Mouse (Mus musculus): ENCODE measurements around the gene Rhbdd1. TPM values are rescaled to one million over a fixed set of nuclear protein-coding genes. Genes with fewer than 3 reads are reported as not detected.

The Rhbdd1 gene
- polyA plus RNA-seq, 1 experiment: 13.7 TPM

GRCm38 (mm10) chr1:82432919-82433648 is 116.8 kb downstream of the Rhbdd1 start:
- no peak for DNase-seq (ENCODE audit: low read depth)

- DNase-seq (ENCODE audit: low read depth): no peak
Measured at GRCm38 (mm10) chr1:82433649-82434005, 117.4 kb downstream of the Rhbdd1 start.

DNA sequence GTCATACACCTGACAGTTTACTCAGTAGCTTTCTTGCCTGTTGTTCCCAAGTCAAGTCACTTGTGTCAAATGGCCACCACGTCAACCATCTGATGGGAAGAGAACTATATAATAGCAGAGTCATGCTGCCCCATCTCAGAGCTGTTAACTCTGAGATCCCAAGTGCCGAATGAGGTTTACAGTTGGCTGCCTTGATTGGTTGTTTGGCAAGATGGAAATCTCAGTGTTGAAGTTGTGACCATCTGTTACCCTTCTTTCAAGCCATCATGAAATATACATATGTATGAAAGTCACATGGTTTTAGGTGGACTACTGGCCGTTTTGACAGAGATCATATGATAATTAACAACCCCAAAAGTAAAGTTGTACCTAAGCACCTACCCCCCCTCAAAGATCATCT is 121.0 kb downstream of the Rhbdd1 start:
- DNase-seq (ENCODE audit: low read depth): no peak

DNA sequence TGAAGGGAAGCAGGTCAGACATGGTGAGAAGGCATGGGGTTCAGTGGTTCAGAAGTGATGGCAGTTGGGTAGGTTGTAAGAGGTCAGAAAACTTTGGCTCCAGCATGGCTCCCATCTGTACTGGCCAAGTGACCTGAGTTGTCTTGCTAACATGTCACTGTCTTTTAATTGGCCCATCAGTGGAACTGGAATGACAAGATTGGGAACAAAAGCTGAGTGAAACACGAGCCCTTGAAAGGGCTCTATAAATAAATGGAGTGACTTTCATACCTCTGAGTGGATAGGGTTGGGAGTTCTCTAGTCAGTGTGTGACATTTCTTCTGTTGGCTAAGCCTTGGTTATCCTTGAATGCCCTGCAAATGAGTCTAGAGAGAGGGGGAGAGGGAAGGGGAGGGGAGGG is 123.9 kb downstream of the Rhbdd1 start:
- DNase-seq (ENCODE audit: low read depth): no peak

DNA sequence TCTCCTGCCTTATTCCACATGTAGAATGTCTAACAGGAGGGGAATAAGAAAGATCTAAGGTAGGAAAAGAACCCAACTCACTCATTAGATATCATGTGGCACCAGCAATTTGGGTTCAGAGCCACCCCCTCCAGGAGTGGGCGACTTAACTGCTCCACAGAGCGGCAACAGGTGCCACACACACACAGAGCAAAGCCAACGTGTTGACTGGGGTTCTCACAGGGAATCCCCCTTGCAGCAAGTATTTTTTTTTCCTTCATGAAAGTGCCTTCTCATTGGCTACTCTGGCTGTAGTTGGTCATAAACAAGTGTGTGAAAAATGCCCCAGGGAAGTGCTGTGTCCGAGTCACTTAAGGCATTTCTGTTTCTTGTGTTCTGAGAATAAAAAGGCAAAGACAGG is 127.3 kb downstream of the Rhbdd1 start:
- no peak for DNase-seq (ENCODE audit: low read depth)

DNA sequence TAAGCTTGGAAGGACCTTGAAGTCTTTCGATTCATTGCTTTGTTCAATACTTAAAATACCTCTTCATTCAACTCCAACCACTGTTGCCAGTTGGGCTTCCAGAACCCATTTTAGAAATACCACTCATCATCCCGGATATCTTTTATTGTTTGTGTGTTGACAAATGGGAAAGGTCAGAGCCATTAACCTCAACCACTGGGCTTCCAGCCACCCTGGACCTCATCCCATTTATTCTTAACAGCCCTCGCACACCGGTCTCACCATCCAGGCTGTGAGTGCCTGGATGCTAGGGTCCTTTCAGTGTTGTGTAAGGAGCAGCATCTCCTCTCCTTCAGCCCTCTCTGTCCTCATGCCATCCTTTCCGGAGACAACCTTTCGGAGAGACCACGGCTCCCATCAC is 129.8 kb downstream of the Rhbdd1 start:
- no peak for DNase-seq (ENCODE audit: low read depth)

DNA sequence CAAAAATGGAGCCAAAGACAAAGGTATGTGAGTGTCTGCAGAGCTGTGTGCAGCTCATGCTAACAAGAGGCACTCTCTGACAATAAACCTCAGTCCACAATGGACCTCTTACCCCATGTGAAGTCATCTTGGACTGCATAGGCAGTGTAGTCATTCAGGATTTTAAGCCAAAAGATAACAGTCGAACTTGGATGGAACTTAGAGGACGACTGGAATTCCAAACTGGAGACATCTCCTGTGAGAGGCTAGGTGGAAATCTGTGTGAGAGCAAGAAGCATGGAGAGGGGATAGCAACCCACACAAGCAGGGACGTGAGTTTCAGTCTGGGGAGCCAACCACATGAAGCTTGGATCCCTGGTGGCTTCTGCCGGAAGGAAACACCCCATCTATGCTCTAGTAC is 133.6 kb downstream of the Rhbdd1 start:
- no peak for DNase-seq (ENCODE audit: low read depth)

- DNase-seq (ENCODE audit: low read depth): no peak
Measured at GRCm38 (mm10) chr1:82451927-82452651, 135.8 kb downstream of the Rhbdd1 start.

GRCm38 (mm10) chr1:82454031-82454430 is 137.8 kb downstream of the Rhbdd1 start:
- DNase-seq (ENCODE audit: low read depth): no peak

- no peak for DNase-seq (ENCODE audit: low read depth)
Measured at GRCm38 (mm10) chr1:82459350-82459749, 143.1 kb downstream of the Rhbdd1 start.

- no peak for DNase-seq (ENCODE audit: low read depth)
Measured at GRCm38 (mm10) chr1:82459926-82460325, 143.7 kb downstream of the Rhbdd1 start.

- DNase-seq (ENCODE audit: low read depth): no peak
Measured at GRCm38 (mm10) chr1:82461041-82461440, 144.8 kb downstream of the Rhbdd1 start.

DNA sequence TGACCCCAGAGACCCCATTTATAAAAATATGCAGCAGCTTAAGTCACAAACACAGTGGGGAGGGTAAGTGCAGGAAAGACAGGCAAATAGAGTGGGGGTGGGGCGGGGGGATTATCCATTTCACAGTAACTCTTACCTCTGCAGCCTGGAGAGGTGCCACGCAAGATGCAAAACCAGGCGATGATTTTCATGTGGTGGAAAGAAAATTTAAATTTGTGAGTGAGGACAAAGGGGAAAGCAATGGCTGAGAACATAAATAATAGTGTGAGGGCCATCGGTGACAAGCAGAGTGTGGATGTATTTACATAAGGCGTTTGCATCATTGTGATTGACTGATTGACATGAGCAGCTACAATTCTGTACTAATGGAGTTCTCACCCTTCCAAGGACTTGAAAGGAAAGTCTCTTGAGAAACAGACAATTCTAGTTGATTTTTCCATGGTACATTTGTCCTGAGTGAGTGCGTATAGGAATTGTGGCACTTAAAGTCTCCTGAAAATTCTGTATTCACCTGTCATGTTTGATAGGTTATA is 149.1 kb downstream of the Rhbdd1 start:
- DNase-seq (ENCODE audit: low read depth): no peak

DNA sequence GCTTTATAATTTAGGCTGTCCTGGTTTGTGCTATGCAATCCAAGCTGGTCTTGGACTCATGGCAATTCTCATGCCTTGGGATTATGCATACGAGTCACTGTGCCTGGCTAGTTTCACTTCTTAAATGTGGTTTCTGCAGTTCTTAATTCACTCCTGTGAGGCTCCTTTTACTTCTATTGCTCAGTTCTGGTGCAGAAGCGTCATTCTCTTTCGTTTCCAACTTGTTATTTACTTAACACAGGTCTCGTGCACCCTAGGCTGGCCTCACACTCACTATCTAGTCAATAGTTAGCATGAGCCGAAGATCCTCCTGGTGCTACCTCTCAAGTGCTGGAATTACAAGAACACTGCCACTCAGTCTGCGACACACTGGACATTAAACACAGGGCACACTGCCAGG is 152.6 kb downstream of the Rhbdd1 start:
- no peak for DNase-seq (ENCODE audit: low read depth)

DNA sequence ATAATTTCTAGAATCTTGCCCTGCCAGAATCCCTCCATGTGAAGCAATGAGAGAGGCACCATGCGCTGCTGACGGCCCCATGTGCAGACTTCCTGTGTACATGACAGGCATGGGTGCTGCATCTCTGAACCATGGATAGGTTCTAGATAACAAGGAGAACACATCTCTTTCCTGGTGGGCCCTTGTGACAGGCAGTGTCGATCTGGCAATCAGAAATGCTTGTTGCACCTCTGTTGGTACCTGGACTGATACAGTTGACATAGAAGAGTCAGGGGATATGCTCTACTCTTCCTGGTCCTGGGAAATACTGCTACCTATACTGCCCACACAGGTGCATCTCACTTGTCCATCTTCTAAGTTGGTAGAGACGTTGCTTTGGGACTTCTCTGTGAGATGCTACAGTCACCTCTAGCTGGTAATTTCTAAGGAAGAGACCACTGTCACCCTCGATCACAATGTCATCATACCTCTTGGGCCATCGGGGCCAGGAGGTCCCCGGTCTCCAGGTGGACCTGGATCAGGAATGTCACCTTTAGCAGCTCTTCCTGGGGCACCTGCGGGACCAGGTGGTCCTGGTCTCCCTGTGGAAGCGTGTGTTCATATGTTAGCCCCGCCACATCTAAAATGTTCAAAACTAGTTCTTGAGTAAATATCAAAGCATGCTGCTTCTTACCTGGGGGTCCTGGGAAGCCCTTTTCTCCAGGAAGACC is 154.4 kb downstream of the Rhbdd1 start:
- DNase-seq (ENCODE audit: low read depth): no peak

DNA sequence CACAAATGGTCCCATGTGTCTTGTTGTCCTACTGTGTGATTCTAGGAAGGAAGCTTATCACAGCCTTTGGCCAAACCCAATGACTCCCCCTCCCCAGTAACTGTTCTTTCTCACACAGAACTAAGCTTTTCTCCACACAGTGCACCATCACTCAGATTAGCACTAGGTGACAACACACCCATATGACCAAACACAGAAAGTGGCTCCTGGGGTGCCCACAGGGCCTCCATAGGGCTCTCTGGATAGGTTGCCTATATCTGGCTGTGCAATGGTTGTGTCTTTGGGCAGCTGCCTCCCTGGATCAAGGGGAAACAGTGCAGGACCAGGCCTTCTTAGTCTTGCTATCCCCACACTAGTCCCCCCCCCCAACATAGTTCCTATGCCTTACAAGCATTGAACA is 157.2 kb downstream of the Rhbdd1 start:
- DNase-seq (ENCODE audit: low read depth): no peak

GRCm38 (mm10) chr1:82474461-82474961 is 158.3 kb downstream of the Rhbdd1 start:
- DNase-seq (ENCODE audit: low read depth): no peak

DNA sequence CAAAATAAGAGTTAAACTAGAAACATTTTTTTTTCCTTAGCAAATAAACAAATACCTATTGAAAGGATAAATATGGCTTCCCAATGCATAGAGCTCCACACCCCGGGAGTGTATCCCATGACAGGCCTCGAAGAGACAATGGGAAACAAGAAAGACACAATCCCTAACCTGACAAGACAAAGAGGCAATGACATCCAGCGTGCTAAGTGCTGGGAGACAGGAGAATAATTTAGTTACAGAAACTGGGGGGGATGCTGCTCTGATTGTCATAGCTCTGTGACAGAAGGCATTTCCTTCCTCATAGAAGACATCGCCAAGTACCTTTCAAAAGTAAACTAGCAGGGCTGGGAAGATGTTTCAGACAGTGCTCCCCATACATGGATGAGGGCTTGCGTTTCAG is 159.0 kb downstream of the Rhbdd1 start:
- no peak for DNase-seq (ENCODE audit: low read depth)

DNA sequence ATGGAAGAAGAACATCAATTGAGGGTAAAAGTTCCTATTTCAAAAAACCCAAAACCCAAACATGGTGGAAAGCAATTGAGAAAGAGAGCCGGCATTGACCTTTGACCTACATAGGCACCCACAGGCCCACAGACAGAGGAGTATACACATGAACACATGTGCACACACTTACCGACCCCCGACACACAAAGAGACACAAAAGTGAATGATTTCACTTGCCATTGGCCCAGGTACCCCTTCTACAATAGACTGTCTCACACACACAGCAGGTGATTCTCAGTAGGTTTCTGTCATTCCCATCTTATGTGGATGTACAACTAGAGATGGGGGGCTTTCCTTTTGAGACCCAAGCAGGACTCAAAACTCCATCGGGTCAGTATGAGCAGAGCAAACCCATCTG is 159.6 kb downstream of the Rhbdd1 start:
- DNase-seq (ENCODE audit: low read depth): no peak

DNA sequence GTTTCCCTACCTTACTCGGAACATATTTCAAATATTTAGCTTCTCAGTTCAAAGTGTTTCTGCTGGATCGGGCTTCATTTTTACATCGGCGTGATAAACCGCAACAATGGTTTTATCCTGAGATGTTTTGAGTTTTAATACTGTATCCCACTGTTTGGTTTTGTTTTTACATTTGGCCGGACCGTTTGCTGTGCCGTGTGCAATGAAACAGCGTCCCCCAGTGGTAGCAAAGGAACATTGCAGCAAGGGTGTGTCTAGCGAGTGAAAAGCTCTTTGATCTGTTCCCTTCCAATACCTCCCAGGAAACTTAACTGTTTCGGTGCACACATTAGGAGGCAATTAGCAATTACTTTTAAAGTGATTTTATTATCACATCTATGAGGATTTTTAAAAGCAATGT is 160.0 kb downstream of the Rhbdd1 start:
- DNase-seq (ENCODE audit: low read depth): no peak

DNA sequence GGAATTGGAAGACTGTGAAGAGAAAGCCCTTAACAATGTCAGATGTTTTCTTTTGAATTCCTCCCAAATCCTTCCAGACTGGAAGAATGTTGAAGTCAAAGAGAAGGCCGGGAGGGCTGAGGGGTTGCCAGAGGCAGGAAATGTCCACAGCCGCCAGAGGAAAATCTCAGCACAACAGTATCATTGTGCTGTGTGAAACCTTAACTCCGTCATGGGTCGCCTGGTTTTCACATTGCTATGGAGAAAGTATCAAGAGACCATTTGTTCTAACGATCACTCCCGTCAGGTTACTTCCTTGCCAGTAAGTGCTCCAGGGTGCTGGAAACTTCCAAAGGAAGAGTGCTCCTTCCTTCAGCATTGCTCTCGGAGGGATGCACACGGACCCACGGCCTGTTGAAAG is 160.5 kb downstream of the Rhbdd1 start:
- no peak for DNase-seq (ENCODE audit: low read depth)

GRCm38 (mm10) chr1:82479696-82480487 is 163.6 kb downstream of the Rhbdd1 start:
- DNase-seq (ENCODE audit: low read depth): no peak
